Mouse (Mus musculus) limb, embryonic 13.5 days (tissue): ENCODE data around the gene Ror2. TPM values are rescaled to one million over a fixed set of nuclear protein-coding genes. Genes with fewer than 3 reads are reported as not detected.

Experiments
- ATAC-seq: fragments of 200-750 bp; cut with Nextera tagmentation; 2 replicates; pipeline ENCODE4 v1.8.0; 2017; ENCODE audit warnings: low read depth, moderate number of reproducible peaks, moderate TSS enrichment; ENCODE audit not compliant: low FRiP score
- H3K27ac ChIP-seq: fragments of 300-500 bp; sonication (generic); 2 replicates; pipeline ENCODE4 v1.5.1; 2015; ENCODE audit warnings: inconsistent platforms, mild to moderate bottlenecking, moderate library complexity
- H3K27me3 ChIP-seq: fragments of 300-500 bp; sonication (generic); 2 replicates; pipeline ENCODE4 v1.6.1; 2015; ENCODE audit warnings: mild to moderate bottlenecking, inconsistent platforms
- H3K36me3 ChIP-seq: fragments of 300-500 bp; sonication (generic); 2 replicates; pipeline ENCODE4 v1.6.1; 2015; ENCODE audit warnings: inconsistent platforms, mild to moderate bottlenecking, moderate library complexity
- H3K4me1 ChIP-seq: fragments of 300-500 bp; sonication (generic); 2 replicates; pipeline ENCODE4 v1.6.1; 2015; ENCODE audit warnings: inconsistent platforms
- H3K4me2 ChIP-seq: fragments of 300-500 bp; sonication (generic); replicated peaks from 2 replicates; pipeline ENCODE4 v1.6.1; 2015; ENCODE audit warnings: inconsistent platforms, mild to moderate bottlenecking, moderate library complexity
- H3K4me3 ChIP-seq: fragments of 300-500 bp; sonication (generic); 2 replicates; pipeline ENCODE4 v1.5.1; 2015; ENCODE audit warnings: moderate library complexity, mild to moderate bottlenecking, inconsistent platforms
- H3K9ac ChIP-seq: fragments of 300-500 bp; sonication (generic); 2 replicates; pipeline ENCODE4 v1.6.1; 2015; ENCODE audit warnings: mild to moderate bottlenecking, inconsistent platforms
- H3K9me3 ChIP-seq: fragments of 300-500 bp; sonication (generic); 2 replicates; pipeline ENCODE4 v1.6.1; 2016; ENCODE audit warnings: inconsistent platforms
- WGBS: fragments of 180-500 bp; shearing (Covaris S2); methylation state at CpG from one replicate; pipeline ENCODE4 v1.1.7; 2015; 5-methylcytosine and 5-hydroxymethylcytosine counted together
- polyA plus RNA-seq: library from polyadenylated mRNA; unstranded; fragments of >200 nt; fragmentation: Nextera tagmentation; extraction: Ambion mirVana; gene quantifications from 2 replicates; pipeline ENCODE4 v1.2.1, GENCODE M21; 2015

The Ror2 gene
- polyA plus RNA-seq, 1 experiment from 2014 or later, result 25.7 TPM

GRCm38 (mm10) chr13:53270549-53270948 is 15.4 kb downstream of the Ror2 start:
- no peak overlapping the region for H3K4me2 ChIP-seq
- WGBS, result 83% methylated on average over 4 of the region's 4 CpGs
- ATAC-seq, result no peak

GRCm38 (mm10) chr13:53268541-53268940 is 17.4 kb downstream of the Ror2 start:
- WGBS, result 49% methylated on average over 6 of the region's 6 CpGs
- no peak for ATAC-seq
- H3K27ac ChIP-seq, result no peak overlapping the region

More at GRCm38 (mm10) chr13:53270549-53270948, 15.4 kb downstream of the Ror2 start:
- H3K27ac ChIP-seq, result no peak overlapping the region
- H3K4me3 ChIP-seq, result no peak overlapping the region
- peaks cover 59% of the 10 kb centered on the region for H3K4me1 ChIP-seq
- H3K27me3 ChIP-seq, result no peaks in the 10 kb centered on the region
- no peaks in the 10 kb centered on the region for H3K36me3 ChIP-seq
- H3K9me3 ChIP-seq, result no peaks in the 10 kb centered on the region
- H3K9ac ChIP-seq, result no peak overlapping the region

GRCm38 (mm10) chr13:53267849-53268248 is 18.1 kb downstream of the Ror2 start:
- Histone ChIP-seq H3K4me2 (0 out of 2 replicates have a peak overlapping the region, but pooled peaks have one; percentile 52), H3K9ac (no peak overlapping the region), H3K4me3 (no peak overlapping the region), H3K9me3 (no peaks in the 10 kb centered on the region), H3K36me3 (no peaks in the 10 kb centered on the region), H3K27me3 (no peaks in the 10 kb centered on the region), H3K4me1 (peaks cover 70% of the 10 kb centered on the region), H3K27ac (no peak overlapping the region)
- 71% methylated on average over 6 of the region's 6 CpGs for WGBS
- ATAC-seq, result no peak

More at GRCm38 (mm10) chr13:53268541-53268940, 17.4 kb downstream of the Ror2 start:
- Histone ChIP-seq H3K36me3 (no peaks in the 10 kb centered on the region), H3K4me3 (no peak overlapping the region), H3K4me2 (no peak overlapping the region), H3K4me1 (peaks cover 63% of the 10 kb centered on the region), H3K27me3 (no peaks in the 10 kb centered on the region), H3K9ac (no peak overlapping the region), H3K9me3 (no peaks in the 10 kb centered on the region)

- Histone ChIP-seq H3K36me3 (no peaks in the 10 kb centered on the region), H3K4me1 (peaks cover 71% of the 10 kb centered on the region), H3K9ac (no peak overlapping the region), H3K27me3 (no peaks in the 10 kb centered on the region), H3K27ac (peak overlapping the region; percentile 81; the same call in 1 of the 2 replicates), H3K4me2 (peak overlapping the region; percentile 52), H3K9me3 (no peaks in the 10 kb centered on the region), H3K4me3 (0 out of 2 replicates have a peak overlapping the region, but pooled peaks have one; percentile 22)
- WGBS, result 74% methylated on average over 4 of the region's 4 CpGs
- no peak for ATAC-seq
Measured at GRCm38 (mm10) chr13:53267155-53267554, 18.8 kb downstream of the Ror2 start.

GRCm38 (mm10) chr13:53266543-53266951 is 19.4 kb downstream of the Ror2 start:
- H3K9me3 ChIP-seq, result no peaks in the 10 kb centered on the region
- peak; percentile 52; the same call in 1 of the 2 replicates for ATAC-seq
- H3K36me3 ChIP-seq, result no peaks in the 10 kb centered on the region
- peak overlapping the region; percentile 52 for H3K4me2 ChIP-seq
- peak overlapping the region; percentile 22 for H3K4me3 ChIP-seq
- 0 out of 2 replicates have a peak overlapping the region, but pooled peaks have one; percentile 14 for H3K9ac ChIP-seq
- H3K27ac ChIP-seq, result peak overlapping the region; percentile 81; the same call in 1 of the 2 replicates
- H3K4me1 ChIP-seq, result peaks cover 70% of the 10 kb centered on the region
- WGBS, result 25% methylated on average over 8 of the region's 8 CpGs
- no peaks in the 10 kb centered on the region for H3K27me3 ChIP-seq

- Histone ChIP-seq H3K27me3 (no peaks in the 10 kb centered on the region), H3K4me2 (no peak overlapping the region), H3K4me3 (no peak overlapping the region), H3K4me1 (peaks cover 85% of the 10 kb centered on the region), H3K27ac (no peak overlapping the region), H3K9ac (no peak overlapping the region), H3K36me3 (no peaks in the 10 kb centered on the region), H3K9me3 (no peaks in the 10 kb centered on the region)
- WGBS, result 89% methylated on average over 4 of the region's 4 CpGs
- ATAC-seq, result no peak
Measured at GRCm38 (mm10) chr13:53264896-53265295, 21.0 kb downstream of the Ror2 start.

GRCm38 (mm10) chr13:53262509-53263250 is 23.2 kb downstream of the Ror2 start:
- ATAC-seq, result no peak

GRCm38 (mm10) chr13:53261106-53261771 is 24.7 kb downstream of the Ror2 start:
- 60% methylated on average over 8 of the region's 8 CpGs for WGBS
- Histone ChIP-seq H3K4me2 (no peak overlapping the region), H3K27ac (0 out of 2 replicates have a peak overlapping the region, but pooled peaks have one; percentile 33), H3K27me3 (no peaks in the 10 kb centered on the region), H3K4me1 (peaks cover 90% of the 10 kb centered on the region), H3K4me3 (no peak overlapping the region), H3K9me3 (no peaks in the 10 kb centered on the region), H3K36me3 (no peaks in the 10 kb centered on the region), H3K9ac (no peak overlapping the region)
- no peak for ATAC-seq

More at GRCm38 (mm10) chr13:53262509-53263250, 23.2 kb downstream of the Ror2 start:
- H3K27me3 ChIP-seq, result no peaks in the 10 kb centered on the region
- H3K9ac ChIP-seq, result no peak overlapping the region
- no peaks in the 10 kb centered on the region for H3K36me3 ChIP-seq
- H3K4me3 ChIP-seq, result no peak overlapping the region
- H3K27ac ChIP-seq, result no peak overlapping the region
- no peak overlapping the region for H3K4me2 ChIP-seq
- 54% methylated on average over 16 of the region's 16 CpGs for WGBS
- peaks cover 90% of the 10 kb centered on the region for H3K4me1 ChIP-seq
- H3K9me3 ChIP-seq, result no peaks in the 10 kb centered on the region

- H3K4me1 ChIP-seq, result peaks cover 91% of the 10 kb centered on the region
- peaks cover 4% of the 10 kb centered on the region; the same call in 1 of the 2 replicates for H3K36me3 ChIP-seq
- H3K27me3 ChIP-seq, result no peaks in the 10 kb centered on the region
- WGBS, result 20% methylated on average over 8 of the region's 8 CpGs
- H3K27ac ChIP-seq, result no peak overlapping the region
- H3K4me2 ChIP-seq, result no peak overlapping the region
- peak; percentile 58 for ATAC-seq
- H3K4me3 ChIP-seq, result no peak overlapping the region
- H3K9me3 ChIP-seq, result no peaks in the 10 kb centered on the region
- H3K9ac ChIP-seq, result no peak overlapping the region
Measured at GRCm38 (mm10) chr13:53258943-53259342, 27.0 kb downstream of the Ror2 start.

- H3K4me1 ChIP-seq, result peaks cover 93% of the 10 kb centered on the region
- H3K9me3 ChIP-seq, result no peaks in the 10 kb centered on the region
- H3K4me2 ChIP-seq, result no peak overlapping the region
- 29% methylated on average over 4 of the region's 4 CpGs for WGBS
- ATAC-seq, result peak; percentile 55; the same call in 1 of the 2 replicates
- H3K4me3 ChIP-seq, result no peak overlapping the region
- H3K27ac ChIP-seq, result no peak overlapping the region
- H3K9ac ChIP-seq, result no peak overlapping the region
- no peaks in the 10 kb centered on the region for H3K27me3 ChIP-seq
- H3K36me3 ChIP-seq, result peaks cover 4% of the 10 kb centered on the region; the same call in 1 of the 2 replicates
Measured at GRCm38 (mm10) chr13:53258497-53258896, 27.4 kb downstream of the Ror2 start.

- no peaks in the 10 kb centered on the region for H3K9me3 ChIP-seq
- peaks cover 4% of the 10 kb centered on the region; the same call in 1 of the 2 replicates for H3K36me3 ChIP-seq
- no peak overlapping the region for H3K9ac ChIP-seq
- H3K27ac ChIP-seq, result peak overlapping the region; percentile 67; the same call in 1 of the 2 replicates
- 23% methylated on average over 12 of the region's 12 CpGs for WGBS
- H3K4me1 ChIP-seq, result peaks cover 76% of the 10 kb centered on the region
- peak overlapping the region; percentile 28; the same call in 1 of the 2 replicates for H3K4me2 ChIP-seq
- H3K27me3 ChIP-seq, result no peaks in the 10 kb centered on the region
- no peak overlapping the region for H3K4me3 ChIP-seq
- peak; percentile 57; the same call in 1 of the 2 replicates for ATAC-seq
Measured at GRCm38 (mm10) chr13:53253255-53253654, 32.7 kb downstream of the Ror2 start.
